Mouse (Mus musculus): Measurements from ENCODE around the gene 1700061G19Rik. TPM values are rescaled to one million over a fixed set of nuclear protein-coding genes. Genes with fewer than 3 reads are reported as not detected.

Gene 1700061G19Rik
- total and polyA plus RNA-seq, 3 experiments = 0.27 to 0.68 TPM; not detected in 1

GRCm38 (mm10) chr17:56925998-56926397 is 50.7 kb downstream of the 1700061G19Rik start:
- H3K27ac ChIP-seq (ENCODE audit: control insufficient read depth, low read depth, low read length) = no peak overlapping the region
- H3K36me3 ChIP-seq (ENCODE audit: control insufficient read depth in 1 of 2, insufficient read depth in 2 of 2, low read length in 2 of 2) = peaks cover 7 to 18% of the 10 kb centered on the region in 2 experiments
- no peaks in the 10 kb centered on the region for H3K27me3 ChIP-seq (ENCODE audit: control insufficient read depth in 1 of 2, insufficient read depth in 2 of 2, low read length in 2 of 2)
- H3K9ac ChIP-seq (ENCODE audit: control insufficient read depth, low read depth, low read length, poor library complexity, severe bottlenecking) = no peak overlapping the region
- H3K79me2 ChIP-seq (ENCODE audit: control insufficient read depth, insufficient read depth, low read length, poor library complexity) = peaks cover 22% of the 10 kb centered on the region
- H3K4me3 ChIP-seq (ENCODE audit: control insufficient read depth in 1 of 2, insufficient read depth in 1 of 2, low read depth in 2 of 2, low read length in 2 of 2) = no peak overlapping the region
- H3K4me1 ChIP-seq (ENCODE audit: control insufficient read depth in 1 of 2, insufficient read depth in 2 of 2, low read length in 2 of 2) = peaks cover 10 to 29% of the 10 kb centered on the region in 2 experiments
- DNase-seq (ENCODE audit: low read depth, low spot score) = peak; percentile 37
- peak; percentile 32; the same call in 1 of the 2 replicates for TF ChIP-seq TAL1 (IDR thresholded peaks at IDR 0.05; ENCODE audit: low read length)
- peak; percentile 39 to 48; a peak in 2 of 4 replicates for TF ChIP-seq EP300 (IDR thresholded peaks at IDR 0.05; ENCODE audit: low read depth in 1 of 2, low read length in 2 of 2)
- TF ChIP-seq ZNF384 (IDR thresholded peaks at IDR 0.05; ENCODE audit: low read depth, low read length) = peak; percentile 84
- 0 out of 2 replicates have a peak, but pooled peaks have one; percentile 7 for TF ChIP-seq NRF1 (IDR thresholded peaks at IDR 0.05; ENCODE audit: insufficient read depth, low read depth, low read length, poor library complexity, severe bottlenecking)
- no peak for TF ChIP-seq ZMIZ1 (IDR thresholded peaks at IDR 0.05; ENCODE audit: low read depth, low read length)
- peak; percentile 10; the same call in 1 of the 2 replicates for TF ChIP-seq ETS1 (IDR thresholded peaks at IDR 0.05; ENCODE audit: low read depth, low read length)
- TF ChIP-seq USF1 (IDR thresholded peaks at IDR 0.05; ENCODE audit: low read depth, low read length) = no peak
- TF ChIP-seq TCF12 (IDR thresholded peaks at IDR 0.05; ENCODE audit: low read depth, low read length) = peak; percentile 35; the same call in 1 of the 2 replicates
- 0 out of 2 replicates have a peak, but pooled peaks have one; percentile 18 for TF ChIP-seq GATA1 (IDR thresholded peaks at IDR 0.05; ENCODE audit: low read depth, low read length)
- no peak for TF ChIP-seq POLR2A (IDR thresholded peaks at IDR 0.05; ENCODE audit: control insufficient read depth in 1 of 2, insufficient read depth in 1 of 2, low read depth in 1 of 2, low read length in 2 of 2, poor library complexity in 1 of 2)
- no peaks in the 10 kb centered on the region for H3K9me3 ChIP-seq (replicated peaks; ENCODE audit: insufficient read depth, low read length)

- peak; percentile 47 for DNase-seq (ENCODE audit: low read depth, low spot score)
- no peak overlapping the region for H3K4me3 ChIP-seq (ENCODE audit: control insufficient read depth in 1 of 2, insufficient read depth in 1 of 2, low read depth in 2 of 2, low read length in 2 of 2)
- H3K9ac ChIP-seq (ENCODE audit: control insufficient read depth, low read depth, low read length, poor library complexity, severe bottlenecking) = no peak overlapping the region
- peaks cover 10 to 29% of the 10 kb centered on the region in 2 experiments for H3K4me1 ChIP-seq (ENCODE audit: control insufficient read depth in 1 of 2, insufficient read depth in 2 of 2, low read length in 2 of 2)
- TF ChIP-seq MXI1 (IDR thresholded peaks at IDR 0.05; ENCODE audit: low read depth, low read length) (0 out of 2 replicates have a peak, but pooled peaks have one; percentile 11), ZKSCAN1 (IDR thresholded peaks at IDR 0.05; ENCODE audit: low read depth, low read length) (no peak), ELF1 (IDR thresholded peaks at IDR 0.05; ENCODE audit: low read depth, low read length) (no peak), MEF2A (IDR thresholded peaks at IDR 0.05; ENCODE audit: extremely low read depth, insufficient replicate concordance, low read depth, low read length, poor library complexity, severe bottlenecking) (no peak), TCF12 (IDR thresholded peaks at IDR 0.05; ENCODE audit: low read depth, low read length) (no peak), SMC3 (IDR thresholded peaks at IDR 0.05; ENCODE audit: low read depth, low read length) (no peak), CHD1 (IDR thresholded peaks at IDR 0.05; ENCODE audit: low read depth, low read length) (no peak)
- H3K27ac ChIP-seq (ENCODE audit: control insufficient read depth, low read depth, low read length) = no peak overlapping the region
- peaks cover 0 to 22% of the 10 kb centered on the region in 2 experiments; a peak in 3 of 4 replicates for H3K36me3 ChIP-seq (ENCODE audit: control insufficient read depth in 1 of 2, insufficient read depth in 2 of 2, low read length in 2 of 2)
- H3K9me3 ChIP-seq (replicated peaks; ENCODE audit: insufficient read depth, low read length) = no peaks in the 10 kb centered on the region
- no peaks in the 10 kb centered on the region for H3K27me3 ChIP-seq (ENCODE audit: control insufficient read depth in 1 of 2, insufficient read depth in 2 of 2, low read length in 2 of 2)
- H3K79me2 ChIP-seq (ENCODE audit: control insufficient read depth, insufficient read depth, low read length, poor library complexity) = peaks cover 51% of the 10 kb centered on the region
Measured at GRCm38 (mm10) chr17:56929101-56929500, 53.8 kb downstream of the 1700061G19Rik start.

Data from MEL (cell line).